ENCODE assay signal across 9 mouse cellular contexts in the genomic region with DNA sequence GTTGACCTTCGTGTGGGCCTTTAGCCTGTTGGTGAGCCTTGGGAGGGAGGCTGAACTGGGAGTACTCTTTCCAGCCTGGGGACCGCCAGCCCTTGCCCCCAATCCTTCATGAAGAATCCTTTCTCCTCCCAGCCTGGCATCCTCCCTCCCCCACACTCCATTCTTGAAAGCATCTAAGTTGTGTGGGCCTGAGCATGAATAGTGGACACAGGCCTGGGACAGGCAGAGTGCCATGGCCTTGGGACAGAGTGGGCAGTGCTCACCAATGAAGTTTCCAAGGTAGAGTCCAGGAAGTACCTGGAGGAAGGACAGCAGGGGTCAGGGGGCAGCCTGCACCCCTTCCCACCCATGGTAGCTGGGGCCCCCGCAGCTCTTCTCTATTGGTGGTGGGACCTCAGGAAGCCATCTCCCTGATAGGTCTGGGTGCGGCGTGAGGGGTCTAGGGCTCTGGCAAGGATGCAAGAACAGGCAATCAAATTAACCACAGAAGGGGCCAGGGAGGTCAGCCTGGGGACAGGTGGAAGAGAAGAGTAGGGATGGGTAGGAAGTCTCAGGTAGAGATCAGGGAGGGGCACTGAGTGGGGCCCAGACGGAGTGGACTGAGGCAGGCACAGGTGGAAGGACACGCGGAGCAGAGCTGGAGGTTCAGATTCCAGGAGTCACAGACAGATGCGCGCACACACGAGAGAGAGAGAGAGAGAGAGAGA. TPM values are rescaled to one million over a fixed set of nuclear protein-coding genes. Genes with fewer than 3 reads are reported as not detected.
DNase-seq lines count a peak whose midpoint lies in the region; ATAC-seq and TF ChIP-seq lines count a peak whose summit lies in the region.
"Had no signal": no experiment of that assay in that cellular context is flagged by ENCODE, and none has a peak within 500 bp of the region (broad histone marks: within the 10 kb centered on the region; RNA-seq: fewer than 3 reads in every experiment).

No protein-coding gene starts in this region.

- peak in 1 of 2 experiments; percentile 44 for DNase-seq in cerebellum, adult 2 months
- DNase-seq in cerebellum, postnatal 14 days: no peak
- no peak for DNase-seq in lung, embryonic 14.5 days
- no peak for DNase-seq in lung, postnatal 14 days
- peak; percentile 65 for DNase-seq in testis, postnatal 10 days (ENCODE audit: low spot score)
- no peak for DNase-seq in left cerebral cortex, postnatal 4 days
- DNase-seq in ovary, postnatal 36 days (ENCODE audit: low spot score): no peak

- 51% methylated on average over 11 of the region's 11 CpGs for WGBS in cerebellum, adult 2 months
- 39% methylated on average over 11 of the region's 11 CpGs for WGBS in lung, embryonic 14.5 days
- WGBS in limb, embryonic 12.5 days: 40% methylated on average over 11 of the region's 11 CpGs

- H3K27ac ChIP-seq in cerebellum, adult 2 months (ENCODE audit: insufficient read depth, low read length): no peak overlapping the region
- H3K27ac ChIP-seq in lung, embryonic 14.5 days (ENCODE audit: low read depth): no peak overlapping the region
- no peak overlapping the region for H3K27ac ChIP-seq in limb, embryonic 12.5 days

- TF ChIP-seq POLR2A in cerebellum, adult 2 months (IDR thresholded peaks at IDR 0.05; ENCODE audit: borderline replicate concordance, insufficient read depth, low read length): no peak

- peak overlapping the region; percentile 98 for H3K4me2 ChIP-seq in lung, embryonic 14.5 days
- H3K4me2 ChIP-seq in limb, embryonic 12.5 days: peak overlapping the region; percentile 96

- peak overlapping the region; percentile 87 for H3K4me3 ChIP-seq in cerebellum, adult 2 months (replicated peaks; ENCODE audit: insufficient read depth, low read depth, low read length)
- H3K4me3 ChIP-seq in lung, embryonic 14.5 days (ENCODE audit: low read depth, low read length): 0 out of 2 replicates have a peak overlapping the region, but pooled peaks have one; percentile 56
- H3K4me3 ChIP-seq in limb, embryonic 12.5 days (replicated peaks): peak overlapping the region; percentile 71

- no peaks in the 10 kb centered on the region for H3K27me3 ChIP-seq in cerebellum, adult 2 months (ENCODE audit: control insufficient read depth, insufficient read depth, low read length)
- H3K27me3 ChIP-seq in lung, embryonic 14.5 days (ENCODE audit: insufficient read depth, low read length): peaks cover 69% of the 10 kb centered on the region
- H3K27me3 ChIP-seq in limb, embryonic 12.5 days: peaks cover 71% of the 10 kb centered on the region

- H3K4me1 ChIP-seq in cerebellum, adult 2 months (ENCODE audit: control insufficient read depth, insufficient read depth, low read length): peaks cover 21% of the 10 kb centered on the region
- no peaks in the 10 kb centered on the region for H3K4me1 ChIP-seq in lung, embryonic 14.5 days (ENCODE audit: insufficient read depth)
- H3K4me1 ChIP-seq in limb, embryonic 12.5 days (replicated peaks): peaks cover 24% of the 10 kb centered on the region

- intact Hi-C loops in left cerebral cortex, postnatal 4 days (cut with DNase I): no loop called here

- no peaks in the 10 kb centered on the region for H3K9me3 ChIP-seq in lung, embryonic 14.5 days (ENCODE audit: low read depth, low read length)
- H3K9me3 ChIP-seq in limb, embryonic 12.5 days: no peaks in the 10 kb centered on the region

- no peak overlapping the region for H3K9ac ChIP-seq in lung, embryonic 14.5 days
- no peak overlapping the region for H3K9ac ChIP-seq in limb, embryonic 12.5 days (replicated peaks)

- no peaks in the 10 kb centered on the region for H3K36me3 ChIP-seq in lung, embryonic 14.5 days (ENCODE audit: insufficient read depth)
- no peaks in the 10 kb centered on the region for H3K36me3 ChIP-seq in limb, embryonic 12.5 days

- TF ChIP-seq CTCF in cerebellum, adult 2 months (IDR thresholded peaks at IDR 0.05; ENCODE audit: borderline replicate concordance, insufficient read depth, low read depth, low read length): no peak
- no peak for TF ChIP-seq CTCF in lung, embryonic 14.5 days (IDR thresholded peaks at IDR 0.05; ENCODE audit: low read depth)

- ATAC-seq in lung, embryonic 14.5 days (ENCODE audit: insufficient read depth): no peak
- no peak for ATAC-seq in limb, embryonic 12.5 days (ENCODE audit: insufficient number of reproducible peaks, insufficient read depth, low FRiP score, low TSS enrichment, low read depth)

RNA-seq across cellular contexts. Expression of gene Dusp15, which starts 1.0 kb away (rescaled TPM):
- polyA plus RNA-seq in cerebellum, adult 2 months (2012; rRNA removed): 73.1 and 73.6 TPM in 2 replicates
- 0.14 TPM in 1 of 2 replicates, not detected in the other for polyA plus RNA-seq in lung, embryonic 14.5 days (2014; fragmentation: Nextera tagmentation; extraction: Ambion mirVana)
- 0.60 and 1.00 TPM in 2 replicates for polyA plus RNA-seq in limb, embryonic 12.5 days (2016; fragmentation: Nextera tagmentation; extraction: Ambion mirVana)
- 10 to 100 TPM; 18.3 to 22.2 TPM for total RNA-seq in left cerebral cortex, postnatal 4 days (2021)
- total RNA-seq: neutrophil, adult 5-6 weeks had no signal

RNA-seq across cellular contexts. Expression of gene Ttll9, which starts 11.8 kb away (rescaled TPM):
- polyA plus RNA-seq in cerebellum, adult 2 months (2012; rRNA removed): 4.6 and 4.8 TPM in 2 replicates
- polyA plus RNA-seq in lung, embryonic 14.5 days (2014; fragmentation: Nextera tagmentation; extraction: Ambion mirVana): 0.20 and 0.59 TPM in 2 replicates
- polyA plus RNA-seq in limb, embryonic 12.5 days (2016; fragmentation: Nextera tagmentation; extraction: Ambion mirVana): 0.19 and 0.35 TPM in 2 replicates
- 1 to 10 TPM; 3.3 to 5.2 TPM for total RNA-seq in left cerebral cortex, postnatal 4 days (2021)
- total RNA-seq: neutrophil, adult 5-6 weeks had no signal

RNA-seq across cellular contexts. Expression of gene Foxs1, which starts 17.5 kb away (rescaled TPM):
- 1.2 and 1.9 TPM in 2 replicates for polyA plus RNA-seq in cerebellum, adult 2 months (2012; rRNA removed)
- polyA plus RNA-seq in lung, embryonic 14.5 days (2014; fragmentation: Nextera tagmentation; extraction: Ambion mirVana): 3.9 and 4.8 TPM in 2 replicates
- 0.27 TPM in 1 of 2 replicates, not detected in the other for polyA plus RNA-seq in limb, embryonic 12.5 days (2016; fragmentation: Nextera tagmentation; extraction: Ambion mirVana)
- total RNA-seq in left cerebral cortex, postnatal 4 days (2021): 1 to 10 TPM; 1.6 TPM
- total RNA-seq: neutrophil, adult 5-6 weeks had no signal

RNA-seq across cellular contexts. Expression of gene Mylk2, which starts 39.4 kb away (rescaled TPM):
- polyA plus RNA-seq in cerebellum, adult 2 months (2012; rRNA removed): not detected in 2 replicates
- not detected in 2 replicates for polyA plus RNA-seq in lung, embryonic 14.5 days (2014; fragmentation: Nextera tagmentation; extraction: Ambion mirVana)
- not detected in 2 replicates for polyA plus RNA-seq in limb, embryonic 12.5 days (2016; fragmentation: Nextera tagmentation; extraction: Ambion mirVana)
- not detected for total RNA-seq in left cerebral cortex, postnatal 4 days (2021)
- total RNA-seq: neutrophil, adult 5-6 weeks had no signal

Comparison
In these comparisons a context has a peak if more than half of its experiments do, and no peak if none do; other contexts are left out.
1. RNA of gene Dusp15, which starts 1.0 kb away (polyA plus RNA-seq): 73.1 to 73.6 TPM in cerebellum, adult 2 months; 0.60 to 1.00 TPM in limb, embryonic 12.5 days and 0.14 TPM in lung, embryonic 14.5 days; every median in the first group is over 10 times any median in the second.
2. Peak in every context shown above with its lines, with median percentiles within 50 percentile points of each other: H3K4me3 ChIP-seq.